Mouse (Mus musculus): ENCODE results near the gene Mlx. TPM values are rescaled to one million over a fixed set of nuclear protein-coding genes. Genes with fewer than 3 reads are reported as not detected.

The Mlx gene
- polyA plus RNA-seq, 1 experiment from 2014 or later: 60.5 TPM

GRCm38 (mm10) chr11:101084811-101085210, 2.3 kb upstream of the Mlx start:
- WGBS: 93% methylated on average over 12 of the region's 12 CpGs
- H3K4me2 ChIP-seq (replicated peaks): no peak overlapping the region
- peaks cover 18% of the 10 kb centered on the region for H3K36me3 ChIP-seq
- peaks cover 42% of the 10 kb centered on the region for H3K4me1 ChIP-seq
- H3K4me3 ChIP-seq: no peak overlapping the region
- no peak for ATAC-seq (ENCODE audit: low FRiP score, low read depth)
- H3K27me3 ChIP-seq: peaks cover 18% of the 10 kb centered on the region
- no peak overlapping the region for H3K27ac ChIP-seq (replicated peaks)
- no peak overlapping the region for H3K9ac ChIP-seq (replicated peaks)
- no peaks in the 10 kb centered on the region for H3K9me3 ChIP-seq

- no peak overlapping the region for H3K4me2 ChIP-seq (replicated peaks)
- peaks cover 8% of the 10 kb centered on the region for H3K27me3 ChIP-seq
- H3K9me3 ChIP-seq: no peaks in the 10 kb centered on the region
- H3K4me1 ChIP-seq: peaks cover 42% of the 10 kb centered on the region
- ATAC-seq (ENCODE audit: low FRiP score, low read depth): no peak
- H3K36me3 ChIP-seq: peaks cover 27% of the 10 kb centered on the region
- H3K9ac ChIP-seq (replicated peaks): peak overlapping the region; percentile 81; the same call in 1 of the 2 replicates
- no peak overlapping the region for H3K27ac ChIP-seq (replicated peaks)
- 93% methylated on average over 18 of the region's 18 CpGs for WGBS
- no peak overlapping the region for H3K4me3 ChIP-seq
Measured at GRCm38 (mm10) chr11:101085617-101086322, 1.3 kb upstream of the Mlx start.

GRCm38 (mm10) chr11:101086323-101086674, 778 bp upstream of the Mlx start:
- Histone ChIP-seq H3K9ac (replicated peaks) (peak overlapping the region; percentile 81; the same call in 1 of the 2 replicates), H3K4me1 (peaks cover 42% of the 10 kb centered on the region), H3K27me3 (peaks cover 3% of the 10 kb centered on the region), H3K27ac (replicated peaks) (peak overlapping the region; percentile 91), H3K9me3 (no peaks in the 10 kb centered on the region), H3K36me3 (peaks cover 33% of the 10 kb centered on the region), H3K4me3 (peak overlapping the region; percentile 71), H3K4me2 (replicated peaks) (peak overlapping the region; percentile 94)
- no peak for ATAC-seq (ENCODE audit: low FRiP score, low read depth)
- 86% methylated on average over 6 of the region's 6 CpGs for WGBS

GRCm38 (mm10) chr11:101087682-101088055, 592 bp downstream of the Mlx start:
- Histone ChIP-seq H3K9ac (replicated peaks) (peak overlapping the region; percentile 81), H3K27ac (replicated peaks) (peak overlapping the region; percentile 91), H3K36me3 (peaks cover 46% of the 10 kb centered on the region), H3K4me2 (replicated peaks) (peak overlapping the region; percentile 94), H3K9me3 (no peaks in the 10 kb centered on the region), H3K4me3 (peak overlapping the region; percentile 71), H3K4me1 (peaks cover 36% of the 10 kb centered on the region), H3K27me3 (no peaks in the 10 kb centered on the region)
- WGBS: 14% methylated on average over 8 of the region's 8 CpGs
- no peak; the same call in 1 of the 2 replicates for ATAC-seq (ENCODE audit: low FRiP score, low read depth)

- peaks cover 60% of the 10 kb centered on the region for H3K36me3 ChIP-seq
- 93% methylated on average over 1 of the region's 1 CpGs for WGBS
- H3K4me2 ChIP-seq (replicated peaks): no peak overlapping the region
- ATAC-seq (ENCODE audit: low FRiP score, low read depth): no peak
- H3K4me3 ChIP-seq: no peak overlapping the region
- no peak overlapping the region for H3K27ac ChIP-seq (replicated peaks)
- no peaks in the 10 kb centered on the region for H3K9me3 ChIP-seq
- H3K27me3 ChIP-seq: no peaks in the 10 kb centered on the region
- H3K4me1 ChIP-seq: peaks cover 41% of the 10 kb centered on the region
- H3K9ac ChIP-seq (replicated peaks): no peak overlapping the region
Measured at GRCm38 (mm10) chr11:101089931-101090330, 2.9 kb downstream of the Mlx start.

- Histone ChIP-seq H3K9ac (replicated peaks) (peak overlapping the region; percentile 68), H3K27ac (replicated peaks) (peak overlapping the region; percentile 54; the same call in 1 of the 2 replicates), H3K27me3 (no peaks in the 10 kb centered on the region), H3K9me3 (no peaks in the 10 kb centered on the region), H3K36me3 (peaks cover 73% of the 10 kb centered on the region), H3K4me1 (peaks cover 20% of the 10 kb centered on the region), H3K4me2 (replicated peaks) (peak overlapping the region; percentile 95), H3K4me3 (peak overlapping the region; percentile 58)
- ATAC-seq (ENCODE audit: low FRiP score, low read depth): no peak
- WGBS: 2% methylated on average over 18 of the region's 18 CpGs
Measured at GRCm38 (mm10) chr11:101094930-101095313, 7.8 kb downstream of the Mlx start.

- Histone ChIP-seq H3K4me2 (replicated peaks) (peak within 1 kb of the TSS; percentile 95), H3K4me3 (peak within 1 kb of the TSS; percentile 58), H3K36me3 (peaks cover 73% of the 10 kb centered on the region), H3K27ac (replicated peaks) (peak within 1 kb of the TSS; percentile 79), H3K4me1 (peaks cover 20% of the 10 kb centered on the region), H3K27me3 (no peaks in the 10 kb centered on the region), H3K9me3 (no peaks in the 10 kb centered on the region), H3K9ac (replicated peaks) (peak within 1 kb of the TSS; percentile 68)
- under 1% methylated on average over 43 of the region's 43 CpGs for WGBS
- ATAC-seq (ENCODE audit: low FRiP score, low read depth): peak; percentile 92
Measured at GRCm38 (mm10) chr11:101095314-101096024, 8.4 kb downstream of the Mlx start, which contains the start of gene Psmc3ip. TSS of gene Psmc3ip (minus strand) at chr11:101095436.

GRCm38 (mm10) chr11:101098231-101098630, 11.2 kb downstream of the Mlx start:
- H3K36me3 ChIP-seq: peaks cover 69% of the 10 kb centered on the region
- H3K9ac ChIP-seq (replicated peaks): no peak overlapping the region
- H3K4me1 ChIP-seq: peaks cover 20% of the 10 kb centered on the region
- no peak overlapping the region for H3K4me3 ChIP-seq
- no peak overlapping the region for H3K4me2 ChIP-seq (replicated peaks)
- ATAC-seq (ENCODE audit: low FRiP score, low read depth): no peak
- 97% methylated on average over 8 of the region's 8 CpGs for WGBS
- H3K27me3 ChIP-seq: no peaks in the 10 kb centered on the region
- no peak overlapping the region for H3K27ac ChIP-seq (replicated peaks)
- H3K9me3 ChIP-seq: no peaks in the 10 kb centered on the region

GRCm38 (mm10) chr11:101103011-101103410, 15.9 kb downstream of the Mlx start:
- ATAC-seq (ENCODE audit: low FRiP score, low read depth): no peak
- no peak overlapping the region for H3K27ac ChIP-seq (replicated peaks)
- peaks cover 62% of the 10 kb centered on the region for H3K36me3 ChIP-seq
- no peaks in the 10 kb centered on the region for H3K27me3 ChIP-seq
- H3K9me3 ChIP-seq: no peaks in the 10 kb centered on the region
- H3K9ac ChIP-seq (replicated peaks): no peak overlapping the region
- WGBS: 95% methylated on average over 5 of the region's 5 CpGs
- no peak overlapping the region for H3K4me3 ChIP-seq
- H3K4me2 ChIP-seq (replicated peaks): no peak overlapping the region
- H3K4me1 ChIP-seq: no peaks in the 10 kb centered on the region

- Histone ChIP-seq H3K4me3 (no peak overlapping the region), H3K27me3 (no peaks in the 10 kb centered on the region), H3K9me3 (no peaks in the 10 kb centered on the region), H3K4me2 (replicated peaks) (no peak overlapping the region), H3K27ac (replicated peaks) (no peak overlapping the region), H3K36me3 (peaks cover 8% of the 10 kb centered on the region; the same call in 1 of the 2 replicates), H3K9ac (replicated peaks) (no peak overlapping the region), H3K4me1 (no peaks in the 10 kb centered on the region)
- no peak for ATAC-seq (ENCODE audit: low FRiP score, low read depth)
- 62% methylated on average over 4 of the region's 4 CpGs for WGBS
Measured at GRCm38 (mm10) chr11:101109351-101109750, 22.3 kb downstream of the Mlx start.

GRCm38 (mm10) chr11:101110708-101111107, 23.6 kb downstream of the Mlx start:
- no peak overlapping the region for H3K4me3 ChIP-seq
- H3K27me3 ChIP-seq: no peaks in the 10 kb centered on the region
- no peak overlapping the region for H3K9ac ChIP-seq (replicated peaks)
- peaks cover 3% of the 10 kb centered on the region; the same call in 1 of the 2 replicates for H3K36me3 ChIP-seq
- no peak overlapping the region for H3K4me2 ChIP-seq (replicated peaks)
- WGBS: 69% methylated on average over 5 of the region's 5 CpGs
- ATAC-seq (ENCODE audit: low FRiP score, low read depth): no peak
- peaks cover 10% of the 10 kb centered on the region for H3K4me1 ChIP-seq
- H3K27ac ChIP-seq (replicated peaks): no peak overlapping the region
- no peaks in the 10 kb centered on the region for H3K9me3 ChIP-seq

- 0 out of 2 replicates have a peak, but pooled peaks cover 3% of the 10 kb centered on the region for H3K36me3 ChIP-seq
- no peaks in the 10 kb centered on the region for H3K9me3 ChIP-seq
- H3K9ac ChIP-seq (replicated peaks): no peak overlapping the region
- ATAC-seq (ENCODE audit: low FRiP score, low read depth): no peak
- no peak overlapping the region for H3K4me2 ChIP-seq (replicated peaks)
- no peak overlapping the region for H3K4me3 ChIP-seq
- H3K4me1 ChIP-seq: peaks cover 14% of the 10 kb centered on the region
- H3K27ac ChIP-seq (replicated peaks): no peak overlapping the region
- WGBS: 93% methylated on average over 4 of the region's 4 CpGs
- H3K27me3 ChIP-seq: no peaks in the 10 kb centered on the region
Measured at GRCm38 (mm10) chr11:101111178-101111577, 24.1 kb downstream of the Mlx start.
